Mouse (Mus musculus) cerebellum, adult 9-10 months (tissue): ENCODE data around the gene Ap1m1.
A peak's percentile ranks its signal among the peaks of the same experiment; 100 is the strongest.

ENCODE experiments used
- DNase-seq: peaks from one replicate; pipeline ENCODE4 v3.0.0; 2022

Gene Ap1m1

DNA sequence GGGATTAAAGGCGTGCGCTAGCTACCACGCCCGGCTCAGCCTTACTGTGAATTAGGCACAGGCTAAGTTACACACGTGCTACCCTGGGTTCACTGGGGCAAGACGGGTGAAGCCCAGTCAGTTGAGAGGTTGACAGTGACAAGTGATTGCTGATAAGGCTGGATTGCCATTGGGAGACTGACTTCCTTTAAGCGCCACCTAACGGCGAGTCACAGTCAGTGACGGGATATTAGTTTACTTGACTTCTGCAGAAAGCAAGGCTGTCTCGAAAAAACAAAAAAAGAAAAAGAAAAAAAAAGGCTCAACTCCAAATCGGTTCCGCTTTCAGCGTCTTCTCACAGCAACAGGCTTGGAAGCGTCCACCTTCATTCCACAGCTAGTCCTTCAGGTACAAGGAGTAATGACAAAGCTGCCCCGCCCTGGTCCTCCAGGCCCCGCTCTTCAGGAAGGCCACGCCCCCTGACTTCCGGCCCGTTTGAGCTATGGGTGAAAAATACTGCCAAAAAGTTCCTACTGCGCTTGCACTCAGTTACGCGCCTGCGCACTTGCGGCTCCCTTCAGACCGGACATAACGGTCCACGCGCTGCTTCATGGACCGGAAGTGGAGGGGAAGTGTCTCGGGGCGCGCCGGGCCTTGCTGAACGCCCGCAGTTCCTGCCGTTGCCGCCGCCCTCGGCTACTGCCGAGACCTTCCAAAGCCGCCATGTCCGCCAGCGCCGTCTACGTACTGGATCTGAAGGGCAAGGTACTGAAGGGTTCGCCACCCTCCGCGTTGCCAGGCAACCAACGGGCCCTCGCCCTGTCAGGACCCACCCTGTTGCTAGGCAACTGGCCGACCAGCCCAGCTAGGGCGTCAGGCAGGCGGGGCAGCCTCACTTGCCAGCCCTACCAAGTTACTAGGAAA is at the start of gene Ap1m1:
Gene Ap1m1 (plus strand): TSS at position 520 of the 904 bp plus-strand sequence.
- peak; percentile 98 for DNase-seq

- no peak for DNase-seq
Measured at GRCm38 (mm10) chr8:72190215-72190539, 49.6 kb upstream of the Ap1m1 start.

DNA sequence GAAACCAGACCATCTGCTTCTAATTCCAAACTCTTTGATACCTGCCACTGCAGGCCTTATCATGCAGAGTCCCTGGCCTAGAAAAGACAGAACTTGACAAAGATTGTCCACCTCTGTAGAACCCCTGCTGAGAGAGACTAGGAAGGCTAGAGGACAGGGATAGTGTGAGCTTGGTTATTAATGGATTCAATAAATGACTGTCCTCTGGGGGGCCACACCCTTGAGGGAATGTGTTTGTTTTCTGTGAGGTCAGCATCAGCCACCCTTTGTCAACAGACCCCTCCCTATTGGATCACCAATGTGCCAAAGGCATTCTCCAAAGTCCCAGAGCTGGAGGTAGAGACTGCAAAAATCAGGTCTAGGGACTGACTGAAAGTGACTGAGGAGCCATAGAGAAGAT is 47.8 kb upstream of the Ap1m1 start:
- DNase-seq = no peak

DNA sequence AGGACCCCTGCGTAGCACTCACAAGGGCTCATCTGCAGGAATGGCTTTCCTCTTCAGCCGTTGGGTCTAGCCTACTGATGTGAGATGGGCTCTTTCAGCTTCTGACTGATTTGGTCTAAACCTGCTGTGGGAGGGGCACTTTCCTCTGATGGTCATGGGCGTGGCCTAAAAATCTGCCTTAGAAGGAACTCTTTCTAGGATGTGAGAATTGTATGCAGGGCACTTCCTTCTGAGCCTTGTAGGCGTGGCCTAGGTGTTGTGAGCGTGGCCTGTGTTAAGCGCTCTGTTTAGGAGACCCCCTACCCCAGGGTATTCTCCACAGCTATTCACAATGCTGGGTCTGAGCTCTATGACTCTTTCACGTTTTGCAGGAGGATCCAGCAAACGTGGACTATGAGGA is 41.8 kb upstream of the Ap1m1 start:
- no peak for DNase-seq

DNA sequence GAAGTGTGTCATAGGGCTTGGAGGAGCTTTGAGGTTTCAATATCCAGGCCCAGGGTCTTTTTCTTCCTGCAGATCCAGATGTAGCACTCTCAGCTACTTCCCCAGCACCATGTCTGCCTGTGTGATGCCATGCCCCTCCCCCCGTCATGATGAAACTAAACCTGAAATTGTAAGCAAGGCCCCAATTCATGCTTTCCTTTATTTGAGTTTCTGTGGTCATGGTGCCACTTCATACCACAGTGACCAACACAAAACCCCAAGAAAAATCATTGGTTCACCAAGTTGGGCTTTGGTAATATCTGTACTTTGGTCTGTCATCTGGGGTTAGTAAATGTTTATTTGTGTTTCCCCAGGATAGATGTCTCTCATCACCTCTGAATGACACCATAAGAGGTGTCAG is 31.2 kb upstream of the Ap1m1 start:
- no peak for DNase-seq

- DNase-seq = no peak
Measured at GRCm38 (mm10) chr8:72210222-72210621, 29.6 kb upstream of the Ap1m1 start.

DNA sequence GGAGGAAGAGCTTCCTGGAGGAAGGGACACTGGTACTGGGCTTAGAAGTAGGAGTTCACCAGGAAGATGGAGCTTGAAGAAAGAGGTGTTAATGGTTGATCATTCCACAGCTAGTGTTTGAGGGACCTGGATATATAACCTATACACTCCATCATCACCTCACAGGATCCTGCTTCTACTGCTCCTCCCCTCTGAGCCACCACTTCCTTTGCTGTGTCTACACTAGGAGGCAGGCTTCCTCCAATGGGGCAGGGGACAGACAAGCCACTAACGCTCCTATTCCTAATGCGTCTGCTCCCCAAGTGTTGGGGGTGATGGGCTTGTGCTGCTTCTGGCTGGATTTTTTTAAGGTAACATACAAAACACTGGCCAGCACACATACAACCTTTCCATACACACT is 29.1 kb upstream of the Ap1m1 start:
- no peak for DNase-seq

DNA sequence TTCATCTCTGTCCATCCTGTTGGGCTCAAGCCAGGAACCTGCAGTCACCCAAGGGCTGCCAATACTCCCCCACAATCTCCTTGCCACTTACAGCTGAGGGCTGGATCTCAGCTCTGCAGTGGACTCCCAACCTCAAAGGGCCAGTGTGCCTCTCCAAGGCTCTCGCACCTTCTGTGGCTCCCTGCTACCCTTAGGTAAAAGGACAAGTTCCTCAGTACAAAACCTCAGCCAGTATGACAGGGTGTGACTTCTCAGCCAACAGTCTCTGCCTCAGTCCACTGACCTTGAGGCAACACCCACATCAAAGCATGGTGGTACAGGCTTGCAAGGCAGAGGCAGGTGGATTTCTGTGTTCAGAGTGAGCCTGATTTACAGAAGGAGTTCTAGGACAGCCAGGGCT is 28.0 kb upstream of the Ap1m1 start:
- no peak for DNase-seq

DNA sequence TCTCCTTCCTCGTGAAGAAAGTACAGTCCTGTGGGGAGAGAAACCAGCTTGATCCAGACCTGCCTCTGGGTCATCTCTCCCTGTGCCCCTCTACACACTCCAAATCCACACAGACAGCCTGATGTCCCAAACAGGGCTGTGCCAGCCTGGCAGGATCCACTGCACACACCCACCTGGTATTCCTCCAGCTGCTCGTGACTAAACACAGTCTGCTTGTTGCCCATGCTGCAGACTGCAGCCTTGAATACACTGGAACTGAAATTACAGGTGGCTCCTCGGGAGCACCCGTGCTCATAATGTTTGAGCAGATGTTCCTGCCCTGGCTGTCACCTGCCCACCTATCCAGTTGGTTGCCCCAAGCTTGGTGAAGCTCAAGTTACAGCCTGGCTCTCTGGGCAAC is 27.1 kb upstream of the Ap1m1 start, which contains the start of gene Cib3:
Gene Cib3 (minus strand): TSS at position 87 of the 400 bp plus-strand sequence.
- DNase-seq = no peak

DNA sequence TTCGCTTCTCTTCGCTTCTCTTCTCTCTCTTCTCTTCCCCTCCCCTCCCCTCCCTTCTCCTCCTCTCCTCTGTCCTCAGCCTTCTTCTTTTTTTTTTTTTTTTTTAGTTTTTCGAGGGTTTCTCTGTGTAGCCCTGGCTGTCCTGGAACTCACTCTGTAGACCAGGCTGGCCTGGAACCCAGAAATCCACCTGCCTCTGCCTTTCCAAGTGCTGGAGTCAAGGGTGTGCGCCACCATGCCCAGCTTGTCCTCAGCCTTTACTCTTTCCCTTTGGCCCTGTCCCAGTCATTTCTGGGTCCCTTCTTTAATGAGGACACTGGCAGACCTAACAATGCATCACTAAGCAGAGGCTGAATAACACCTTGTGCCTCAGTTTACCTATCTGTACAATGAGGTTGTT is 26.3 kb upstream of the Ap1m1 start, which contains the start of gene Gm11034:
Gene Gm11034 (minus strand): TSS at position 101 of the 400 bp plus-strand sequence.
- DNase-seq = no peak

DNA sequence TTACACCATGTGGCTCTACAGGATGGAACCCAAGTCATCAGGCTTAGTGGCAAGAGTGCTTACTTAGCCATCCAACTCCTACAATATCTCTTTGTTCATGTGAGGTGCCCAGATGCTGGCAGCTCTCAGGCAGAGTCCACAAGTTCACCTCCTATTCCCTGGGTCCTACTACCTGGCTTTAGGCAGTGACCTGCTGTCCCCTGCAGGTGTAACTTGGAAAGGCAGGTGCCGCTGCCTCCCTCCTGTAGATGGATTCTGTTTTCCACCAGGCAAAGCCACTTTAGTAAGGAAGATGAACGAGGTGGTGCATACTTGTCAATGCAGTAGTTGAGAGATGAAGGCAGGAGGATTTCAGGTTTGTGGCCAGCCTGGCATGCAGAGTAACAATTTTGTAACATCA is 24.8 kb upstream of the Ap1m1 start:
- no peak for DNase-seq

- DNase-seq = no peak
Measured at GRCm38 (mm10) chr8:72215871-72216270, 23.9 kb upstream of the Ap1m1 start.

GRCm38 (mm10) chr8:72218781-72219540 is 20.9 kb upstream of the Ap1m1 start:
- DNase-seq = no peak

DNA sequence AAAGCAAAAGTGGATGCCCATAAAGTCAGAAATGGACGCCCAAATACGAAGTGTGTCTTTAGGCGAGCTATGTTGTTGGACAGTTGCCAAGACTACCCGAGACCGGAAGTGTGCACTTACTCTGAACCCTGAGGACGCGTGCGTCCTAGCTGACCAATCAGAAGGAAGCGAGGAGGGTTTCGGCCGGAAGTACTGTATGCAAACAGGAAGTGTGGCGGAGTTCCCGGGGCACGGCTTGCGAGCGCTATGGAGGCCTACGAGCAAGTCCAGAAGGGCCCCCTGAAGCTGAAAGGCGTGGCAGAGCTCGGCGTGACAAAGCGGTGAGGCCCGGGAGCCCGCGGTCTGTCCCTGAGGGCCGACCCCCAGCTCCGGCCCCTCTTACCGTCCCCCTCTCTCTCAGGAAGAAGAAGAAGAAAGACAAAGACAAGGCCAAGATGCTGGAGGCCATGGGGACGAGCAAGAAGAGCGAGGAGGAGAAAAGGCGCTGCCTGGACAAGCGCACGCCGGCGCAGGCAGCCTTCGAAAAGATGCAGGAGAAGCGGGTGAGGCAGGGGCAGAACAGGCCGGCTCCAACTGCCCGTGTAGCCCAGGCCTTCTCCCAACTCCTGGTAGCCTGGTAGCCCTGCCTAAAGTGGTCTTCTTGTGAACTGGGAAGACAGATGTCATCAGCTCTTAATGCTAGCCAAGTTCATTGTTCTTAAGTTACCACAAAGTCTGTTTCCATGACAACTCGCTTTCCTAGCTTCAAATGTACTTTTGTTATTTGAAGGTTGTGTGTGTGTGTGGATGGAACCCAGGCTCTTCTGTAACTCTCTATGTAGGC is 20.1 kb upstream of the Ap1m1 start, which contains the start of gene Fam32a:
Gene Fam32a (plus strand): TSS at position 190 of the 823 bp plus-strand sequence.
- peak; percentile 92 for DNase-seq

GRCm38 (mm10) chr8:72220758-72221157 is 19.1 kb upstream of the Ap1m1 start:
- DNase-seq = no peak

DNA sequence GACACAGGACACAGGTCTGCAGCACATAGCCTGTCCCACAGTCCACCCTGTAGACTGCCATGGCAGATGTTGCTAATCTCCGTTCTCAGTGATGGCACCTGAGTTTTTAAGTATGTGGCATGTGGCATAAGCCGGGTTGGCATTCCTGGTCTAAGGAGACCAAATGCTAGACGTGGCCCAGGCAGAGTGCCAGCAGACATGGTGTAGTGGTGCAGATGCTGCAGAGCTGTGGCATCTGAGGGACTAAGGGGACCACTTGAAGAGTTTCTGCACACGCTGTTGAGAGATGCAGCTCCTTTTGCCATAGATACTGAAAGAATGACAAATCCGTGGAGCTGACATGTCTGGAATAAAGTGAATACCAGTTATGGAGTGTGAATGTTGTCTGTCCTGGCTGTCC is 17.2 kb upstream of the Ap1m1 start:
- DNase-seq = no peak

- no peak for DNase-seq
Measured at GRCm38 (mm10) chr8:72240403-72240763, 565 bp downstream of the Ap1m1 start.

DNA sequence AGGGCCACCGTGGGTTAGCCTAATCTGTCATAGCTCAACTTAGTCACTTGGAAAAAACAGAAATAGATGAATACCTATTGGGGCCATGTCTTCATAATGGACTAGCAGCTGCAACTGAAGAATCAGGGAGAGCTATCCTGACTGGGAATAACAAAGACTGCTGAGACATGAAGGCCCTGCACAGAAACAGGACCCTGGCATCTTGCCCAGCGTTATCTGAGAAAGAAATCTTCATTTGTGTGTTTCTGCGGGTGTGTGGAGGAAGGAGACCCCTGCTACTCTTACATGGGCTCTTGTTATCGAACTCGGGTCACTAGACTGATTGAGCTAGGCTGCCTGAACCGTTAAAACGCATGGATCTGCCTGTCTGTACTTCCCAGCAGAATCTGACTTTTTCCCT is 1.1 kb downstream of the Ap1m1 start:
- peak; percentile 56 for DNase-seq

GRCm38 (mm10) chr8:72242226-72242625 is 2.4 kb downstream of the Ap1m1 start:
- no peak for DNase-seq

- DNase-seq = no peak
Measured at GRCm38 (mm10) chr8:72244610-72245009, 4.8 kb downstream of the Ap1m1 start.

DNA sequence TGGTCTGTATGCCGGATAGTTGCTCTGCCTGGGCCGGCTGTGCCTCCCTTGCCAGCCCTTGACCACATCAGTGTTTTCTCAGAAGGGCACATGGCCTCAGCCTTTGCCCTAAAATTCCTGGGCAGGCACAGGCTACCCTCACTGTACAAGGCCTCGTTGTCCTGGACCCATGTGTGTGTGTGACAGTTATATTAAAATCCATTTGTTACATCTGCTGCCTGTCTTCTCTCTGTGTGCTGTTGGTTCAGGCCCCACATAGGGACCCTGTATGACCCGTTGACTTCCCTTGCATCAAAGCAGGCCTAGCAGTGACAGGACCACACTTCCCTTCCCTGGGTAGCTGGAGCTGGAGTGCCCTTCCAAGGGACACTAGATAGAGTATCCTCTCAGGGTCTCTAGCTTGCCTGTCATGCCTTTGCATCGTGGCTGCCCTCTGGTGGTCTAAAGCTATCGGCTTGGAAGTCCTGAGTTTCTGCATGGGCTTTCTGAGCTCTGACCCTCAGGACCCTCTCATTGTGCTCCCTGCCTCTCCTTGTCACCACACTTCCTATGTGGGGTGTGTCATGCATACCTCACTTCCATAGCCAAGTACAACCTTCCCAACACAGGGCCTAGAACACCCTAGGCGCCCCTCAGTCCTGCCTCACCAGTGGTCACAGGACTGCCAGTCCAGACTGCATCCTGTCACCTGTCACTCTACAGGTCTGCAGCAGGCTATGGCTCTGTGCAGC is 17.5 kb downstream of the Ap1m1 start:
- no peak for DNase-seq

- no peak for DNase-seq
Measured at GRCm38 (mm10) chr8:72257902-72258238, 18.1 kb downstream of the Ap1m1 start.

DNA sequence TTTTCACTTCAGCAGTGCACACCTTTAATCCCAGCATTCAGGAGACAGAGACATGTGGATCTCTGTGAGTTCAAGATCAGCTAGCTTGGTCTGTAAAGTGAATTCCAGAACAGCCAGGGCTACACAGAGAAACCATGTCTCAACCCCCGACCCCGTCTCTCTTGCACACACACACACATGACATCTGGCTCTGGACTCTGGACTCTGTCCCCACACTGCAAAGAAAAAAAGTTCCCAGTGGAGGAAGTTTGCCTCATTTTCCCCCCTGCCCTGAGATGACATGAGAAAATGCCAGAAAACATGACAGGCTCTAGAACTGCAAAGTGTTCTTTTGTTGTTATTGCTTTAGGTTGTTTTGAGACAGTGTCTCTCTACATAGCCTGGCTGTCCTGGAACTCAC is 20.0 kb downstream of the Ap1m1 start:
- DNase-seq = no peak
